Mouse (Mus musculus): ENCODE results near the gene Gm21828. TPM values are rescaled to one million over a fixed set of nuclear protein-coding genes. Genes with fewer than 3 reads are reported as not detected.
"Not testable (repeated sequence)": the region's sequence is repeated elsewhere in the genome, so short reads cannot be mapped to it uniquely, and the experiment has no call there.

The Gm21828 gene
- polyA plus RNA-seq (2015; fragmentation: Nextera tagmentation; extraction: Ambion mirVana): not detected in 2 replicates

GRCm38 (mm10) chrY:13223828-13224227 is at the start of gene Gm21828:
Gene Gm21828 (minus strand): TSS chrY:13223928.
- not testable (repeated sequence) for H3K4me3 ChIP-seq (replicated peaks); H3K36me3 ChIP-seq; H3K27ac ChIP-seq; H3K9ac ChIP-seq (replicated peaks); H3K9me3 ChIP-seq; ATAC-seq; H3K27me3 ChIP-seq; H3K4me1 ChIP-seq (replicated peaks); H3K4me2 ChIP-seq (replicated peaks)
- no CpG with 5 or more reads among the region's 3 CpGs for WGBS

- H3K9ac ChIP-seq (replicated peaks); H3K27me3 ChIP-seq: not testable (repeated sequence)
These were observed 28.4 kb upstream of the Gm21828 start, which contains the start of the genes Gm21440 and Gm21454 for GRCm38 (mm10) chrY:13252091-13252490. Gene Gm21440 (plus strand): TSS chrY:13252391. Gene Gm21454 (plus strand): TSS chrY:13252442.

More at GRCm38 (mm10) chrY:13252091-13252490, 28.4 kb upstream of the Gm21828 start, which contains the start of the genes Gm21440 and Gm21454:
- not testable (repeated sequence) for ATAC-seq; H3K4me2 ChIP-seq (replicated peaks); H3K27ac ChIP-seq; H3K36me3 ChIP-seq; H3K9me3 ChIP-seq; H3K4me3 ChIP-seq (replicated peaks); H3K4me1 ChIP-seq (replicated peaks)

Other genes with a start within 250 kb of the Gm21828 start
- gene Gm20807, start 181.0 kb downstream of the Gm21828 start, polyA plus RNA-seq (2015; fragmentation: Nextera tagmentation; extraction: Ambion mirVana): not detected in 2 replicates
- not detected in 2 replicates for gene Gm21891, start 90.4 kb downstream of the Gm21828 start, polyA plus RNA-seq (2015; fragmentation: Nextera tagmentation; extraction: Ambion mirVana)
- gene Gm21425, start 62.0 kb downstream of the Gm21828 start, polyA plus RNA-seq (2015; fragmentation: Nextera tagmentation; extraction: Ambion mirVana): not detected in 2 replicates
- gene Gm21440, start 28.5 kb upstream of the Gm21828 start, polyA plus RNA-seq (2015; fragmentation: Nextera tagmentation; extraction: Ambion mirVana): not detected in 2 replicates
- not detected in 2 replicates for gene Gm21454, start 28.5 kb upstream of the Gm21828 start, polyA plus RNA-seq (2015; fragmentation: Nextera tagmentation; extraction: Ambion mirVana)
- gene Gm21725, start 125.1 kb upstream of the Gm21828 start, polyA plus RNA-seq (2015; fragmentation: Nextera tagmentation; extraction: Ambion mirVana): not detected in 2 replicates
- gene Gm21866, start 241.7 kb upstream of the Gm21828 start, polyA plus RNA-seq (2015; fragmentation: Nextera tagmentation; extraction: Ambion mirVana): not detected in 2 replicates

Measured in midbrain, embryonic 13.5 days (tissue).